Mouse (Mus musculus) bone marrow, adult 2 months (tissue): ENCODE data around the gene Trim56.

Experiments used
- CTCF ChIP-seq: fragments of 200-500 bp; IDR thresholded peaks from 2 replicates; pipeline ENCODE4 v1.5.1; 2011; ENCODE audit warnings: low read length, control low read depth; ENCODE audit not compliant: control insufficient read depth, insufficient read depth
- POLR2A ChIP-seq: fragments of 200-500 bp; IDR thresholded peaks from 2 replicates; pipeline ENCODE4 v1.6.1; 2011; ENCODE audit warnings: low read depth, mild to moderate bottlenecking, control low read depth, low read length, borderline replicate concordance; ENCODE audit not compliant: control insufficient read depth

DNA sequence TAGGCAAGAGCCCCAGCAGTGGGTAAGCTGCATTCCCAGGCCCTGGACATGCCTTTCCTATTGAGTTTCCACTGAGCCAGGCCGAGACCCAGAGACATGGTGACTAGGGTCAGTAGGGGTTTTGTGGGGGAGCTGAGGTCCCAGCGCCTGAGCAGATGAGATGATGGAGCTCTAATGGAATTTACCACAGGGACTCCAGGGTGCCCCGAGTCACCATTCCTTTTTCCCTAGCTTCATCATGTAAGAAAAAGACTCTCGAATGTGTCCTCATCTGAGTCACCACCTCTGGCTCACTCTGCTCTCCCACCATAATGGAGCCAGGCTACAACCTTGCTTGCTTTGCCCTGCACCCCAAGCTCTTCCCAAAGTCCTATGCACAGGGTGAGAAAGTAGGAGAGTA is 33.0 kb downstream of the Trim56 start:
- TF ChIP-seq CTCF (no peak), POLR2A (no peak)
